Mouse (Mus musculus): ENCODE data around the gene Dennd2a.
"Not testable (repeated sequence)": the region's sequence is repeated elsewhere in the genome, so short reads cannot be mapped to it uniquely, and the experiment has no call there.

Dennd2a gene

GRCm38 (mm10) chr6:39419386-39419850 lies 138.2 kb downstream of the Dennd2a start:
- DNase-seq (ENCODE audit: low read depth), result no peak

GRCm38 (mm10) chr6:39416654-39417053 lies 141.0 kb downstream of the Dennd2a start:
- DNase-seq (ENCODE audit: low read depth), result not testable (repeated sequence)

GRCm38 (mm10) chr6:39415762-39416161 lies 141.9 kb downstream of the Dennd2a start:
- DNase-seq (ENCODE audit: low read depth), result peak; percentile 87

- DNase-seq (ENCODE audit: low read depth), result no peak
Measured at GRCm38 (mm10) chr6:39414106-39414505, 143.6 kb downstream of the Dennd2a start.

All from naive thymus-derived CD4-positive, alpha-beta T cell, adult 2 months (primary cell).